Mouse (Mus musculus) kidney, adult 9 months (tissue): ENCODE measurements around the gene Ttll11.

Experiments used
- DNase-seq: peaks from one replicate; pipeline ENCODE4 v3.0.0; 2022

Ttll11 gene

GRCm38 (mm10) chr2:35963280-35963679 lies 16.4 kb downstream of the Ttll11 start:
- no peak for DNase-seq

GRCm38 (mm10) chr2:35961593-35962127 lies 18.1 kb downstream of the Ttll11 start:
- no peak for DNase-seq

DNA sequence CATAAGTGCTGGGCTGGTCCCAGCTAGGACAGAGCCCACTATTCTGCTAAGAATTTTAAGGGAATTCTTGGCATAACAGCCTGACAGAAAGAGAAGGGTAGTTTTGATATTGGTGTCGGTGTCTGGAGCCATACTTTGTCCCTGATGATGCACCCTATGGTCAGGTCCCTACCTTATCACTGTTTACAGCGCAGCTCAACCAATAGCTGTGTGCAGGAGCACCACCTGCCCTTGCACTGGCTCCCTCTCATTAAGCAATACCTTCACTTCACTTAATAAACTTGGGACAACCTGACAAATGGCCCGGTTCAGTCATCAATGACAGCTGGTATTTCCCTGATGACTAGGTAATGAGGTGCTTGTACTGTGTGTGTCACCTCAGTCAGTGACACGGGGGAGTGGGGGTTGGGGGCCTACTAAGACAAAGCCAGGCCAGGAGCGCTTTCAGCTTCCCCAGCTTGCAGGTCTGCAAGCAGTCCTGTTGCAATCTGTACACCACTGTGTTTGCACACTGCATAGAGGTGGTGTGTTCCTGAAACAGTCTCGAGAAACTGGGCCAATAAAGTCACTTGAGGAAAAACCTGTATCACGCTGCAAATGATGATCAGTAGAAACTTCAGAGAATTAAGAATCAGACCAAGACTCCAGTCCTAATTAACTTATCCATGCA lies 22.1 kb downstream of the Ttll11 start:
- DNase-seq = no peak

- no peak for DNase-seq
Observed at GRCm38 (mm10) chr2:35955211-35955610, 24.5 kb downstream of the Ttll11 start.

- DNase-seq = no peak
Observed at GRCm38 (mm10) chr2:35952187-35952958, 27.3 kb downstream of the Ttll11 start.

GRCm38 (mm10) chr2:35944896-35945295 lies 34.8 kb downstream of the Ttll11 start:
- DNase-seq = no peak

DNA sequence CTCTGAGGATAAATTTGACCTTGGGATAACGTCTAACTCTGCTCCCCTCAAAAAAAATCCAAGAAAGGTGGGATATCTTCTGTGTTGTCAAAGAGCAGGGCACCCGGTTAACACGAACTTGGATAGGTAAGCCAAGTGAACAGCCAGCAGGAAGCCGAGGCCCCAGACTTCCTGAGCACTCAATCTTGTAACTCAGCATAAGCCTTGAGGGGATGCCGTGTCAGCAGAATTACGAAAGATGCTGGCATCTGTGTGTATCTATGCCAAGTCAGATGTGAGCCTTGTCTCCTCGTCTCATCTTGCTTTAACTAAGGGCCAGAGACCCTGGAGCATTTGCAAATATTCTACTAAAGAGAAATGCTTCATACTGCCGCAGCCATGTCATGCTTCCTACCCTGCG lies 36.8 kb downstream of the Ttll11 start:
- no peak for DNase-seq

GRCm38 (mm10) chr2:35935045-35935444 lies 44.7 kb downstream of the Ttll11 start:
- DNase-seq = no peak

DNA sequence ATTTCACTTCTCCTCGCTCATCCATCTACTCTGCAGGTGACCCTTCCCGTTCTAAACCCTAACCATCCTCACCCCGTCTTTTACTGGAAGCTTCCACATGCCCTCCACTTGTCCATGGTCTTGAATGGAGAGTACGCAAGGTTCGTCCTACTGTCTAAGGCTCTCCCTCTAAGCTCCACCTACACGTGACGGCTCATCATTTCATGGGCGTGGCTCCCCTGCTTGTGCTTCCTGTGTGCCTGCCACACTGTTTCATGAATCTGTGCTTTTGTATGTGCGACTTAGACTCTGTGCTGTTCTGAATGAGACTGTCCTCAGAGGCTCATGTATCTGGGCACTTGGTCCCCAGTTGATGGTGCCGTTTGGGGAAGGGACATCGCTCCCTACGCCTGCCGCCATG lies 46.6 kb downstream of the Ttll11 start:
- DNase-seq = no peak

DNA sequence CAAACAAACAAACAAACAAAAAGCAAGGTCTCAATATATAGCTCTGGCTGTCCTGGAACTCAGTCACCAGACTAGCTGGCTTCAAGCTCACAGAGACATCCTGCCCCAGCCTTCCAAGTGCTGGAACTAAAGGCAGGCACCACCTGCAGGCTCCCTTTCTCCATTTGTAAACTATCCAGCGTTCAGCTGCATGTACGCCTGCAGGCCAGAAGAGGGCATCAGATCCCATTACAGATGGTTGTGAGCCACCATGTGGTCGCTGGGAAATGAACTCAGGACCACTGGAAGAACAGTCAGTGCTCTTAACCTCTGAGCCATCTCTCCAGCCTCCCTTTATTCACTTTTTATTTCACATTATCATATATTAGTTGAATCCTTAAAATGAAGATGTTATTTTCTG lies 48.1 kb downstream of the Ttll11 start:
- peak; percentile 9 for DNase-seq

- DNase-seq = peak; percentile 67
Observed at GRCm38 (mm10) chr2:35930498-35931149, 49.1 kb downstream of the Ttll11 start.

- DNase-seq = no peak
Observed at GRCm38 (mm10) chr2:35928133-35928532, 51.6 kb downstream of the Ttll11 start.

DNA sequence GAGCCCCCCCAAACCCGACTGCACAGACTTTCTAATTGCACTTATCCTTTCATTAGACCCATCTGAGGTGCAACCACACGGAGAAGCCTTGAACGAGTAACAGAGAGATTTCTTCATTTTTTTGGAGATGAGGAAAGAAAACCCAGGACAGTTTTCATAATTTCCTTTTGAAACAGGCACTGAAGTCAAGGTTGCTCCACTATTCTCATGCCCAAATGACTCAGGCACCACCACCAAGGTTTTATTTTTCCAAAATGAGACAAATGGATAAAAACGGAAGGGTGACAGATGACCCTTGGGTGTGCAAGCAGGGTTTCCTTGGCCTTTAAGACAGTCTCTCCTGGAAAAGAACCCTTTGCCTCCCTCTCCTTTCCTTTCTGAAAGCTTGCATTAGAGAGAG lies 54.8 kb downstream of the Ttll11 start:
- DNase-seq = no peak

GRCm38 (mm10) chr2:35922956-35923355 lies 56.8 kb downstream of the Ttll11 start:
- no peak for DNase-seq

DNA sequence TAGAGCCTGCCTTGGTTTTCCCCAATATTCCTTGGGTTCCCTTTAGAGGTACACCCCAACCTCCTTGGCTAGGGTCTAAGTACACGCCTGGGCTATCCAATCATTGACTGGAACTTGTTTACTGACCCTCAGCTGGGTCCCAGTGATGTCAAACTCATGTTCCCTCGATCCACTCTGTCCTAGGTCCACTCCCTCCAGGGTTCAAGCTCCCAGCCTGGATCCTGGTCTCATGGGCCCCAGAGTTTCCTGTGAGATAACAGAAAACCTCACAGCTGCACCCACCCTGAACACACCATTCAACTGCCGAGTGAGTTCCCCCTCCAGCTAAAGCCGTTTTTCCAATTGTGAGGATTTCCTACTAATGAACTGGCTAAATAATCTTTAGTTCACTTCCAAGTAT lies 67.6 kb downstream of the Ttll11 start:
- no peak for DNase-seq

- DNase-seq = no peak
Observed at GRCm38 (mm10) chr2:35911675-35912074, 68.0 kb downstream of the Ttll11 start.

DNA sequence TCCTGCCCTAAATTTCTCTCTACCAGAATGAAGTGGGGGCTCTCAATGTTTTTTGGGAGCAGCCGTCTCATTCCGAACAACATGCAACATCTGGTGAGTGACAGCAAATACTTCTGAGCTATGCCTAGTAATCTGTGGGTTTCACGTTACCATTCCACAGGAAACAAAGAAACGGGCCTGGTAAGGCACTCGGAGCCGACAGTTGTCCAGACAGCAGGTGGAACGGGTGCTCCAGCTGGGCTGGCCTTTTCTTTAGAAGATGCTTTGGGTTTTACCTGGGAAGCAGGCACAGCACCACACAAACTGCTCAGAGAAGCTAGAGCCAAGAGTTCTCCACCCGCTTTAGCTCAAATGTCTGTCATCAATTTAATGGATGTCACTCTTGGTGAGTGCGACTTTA lies 69.0 kb downstream of the Ttll11 start:
- DNase-seq = no peak

- DNase-seq = no peak
Observed at GRCm38 (mm10) chr2:35909353-35909752, 70.4 kb downstream of the Ttll11 start.

DNA sequence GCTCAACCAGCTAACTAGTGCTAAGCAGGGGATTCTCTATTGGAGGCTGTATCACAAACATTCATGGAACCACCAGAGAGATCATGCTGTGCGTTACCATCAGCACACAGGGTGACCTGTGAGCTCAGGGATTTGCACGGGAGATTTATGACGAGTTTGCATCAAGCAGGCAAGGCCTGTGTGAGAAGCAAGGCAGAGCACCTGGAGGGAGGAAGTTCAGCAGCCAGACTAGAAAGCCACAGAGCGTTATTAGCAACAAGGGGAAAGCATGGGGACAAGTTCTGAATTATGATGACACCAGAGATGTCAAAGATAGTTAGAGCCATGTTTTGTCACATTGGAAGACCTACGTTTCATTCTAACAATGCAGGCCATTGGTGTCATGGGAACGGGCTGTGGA lies 72.1 kb downstream of the Ttll11 start:
- no peak for DNase-seq

DNA sequence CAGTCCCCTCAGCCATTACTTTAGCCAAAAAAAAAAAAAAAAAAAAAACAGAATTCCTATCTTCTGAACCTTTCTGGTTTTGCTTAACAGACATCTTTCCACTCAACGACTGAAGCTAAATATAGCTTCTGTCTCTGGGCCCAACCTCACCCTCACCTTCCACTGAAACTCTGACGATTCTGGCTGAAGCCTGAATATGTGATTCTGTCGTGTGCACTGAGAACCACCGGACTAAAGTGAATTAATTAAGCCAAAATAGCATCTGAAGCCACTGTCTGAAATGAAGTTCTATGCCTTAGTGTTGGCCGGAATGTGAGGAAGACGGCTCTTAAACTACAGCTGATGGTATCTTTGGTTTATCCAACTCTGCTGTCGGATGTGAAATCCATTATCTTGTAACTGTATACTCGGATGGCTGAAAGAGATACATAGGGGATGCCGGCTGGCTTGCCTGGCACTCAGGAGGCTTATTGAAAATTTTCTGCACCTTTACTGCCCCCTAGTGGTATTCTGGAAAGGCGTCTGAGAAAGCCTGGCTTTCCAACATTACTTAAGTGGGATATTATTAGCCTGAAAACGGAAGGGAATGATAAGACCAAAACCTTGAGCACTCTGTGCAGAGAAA lies 73.4 kb downstream of the Ttll11 start:
- DNase-seq = peak; percentile 84

DNA sequence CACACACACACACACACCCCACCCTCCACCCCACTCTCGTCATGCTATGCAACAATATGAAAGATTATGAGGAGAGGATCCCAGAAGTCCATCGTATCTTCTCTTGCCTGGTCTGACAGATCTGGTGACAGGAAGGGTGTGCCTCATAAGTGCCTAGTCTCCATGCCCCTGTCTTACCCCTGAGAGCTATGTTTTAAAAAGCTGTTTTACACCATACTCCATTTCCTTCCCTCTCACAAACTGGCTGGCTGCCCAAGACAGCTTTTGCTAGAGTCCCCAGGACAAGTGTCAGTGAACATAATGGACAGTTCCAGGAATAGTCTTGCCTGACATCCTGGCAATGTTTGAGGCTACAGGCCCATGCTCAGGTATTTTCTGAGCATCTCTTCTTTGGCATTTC lies 78.9 kb downstream of the Ttll11 start:
- peak; percentile 47 for DNase-seq

- no peak for DNase-seq
Observed at GRCm38 (mm10) chr2:35899712-35900111, 80.0 kb downstream of the Ttll11 start.

GRCm38 (mm10) chr2:35899135-35899474 lies 80.6 kb downstream of the Ttll11 start:
- no peak for DNase-seq
